Mouse (Mus musculus): ENCODE data around the gene Tmem92. TPM values are rescaled to one million over a fixed set of nuclear protein-coding genes. Genes with fewer than 3 reads are reported as not detected.

Gene Tmem92
- polyA plus RNA-seq, 1 experiment = not detected

GRCm38 (mm10) chr11:94759916-94760315 is 22.6 kb downstream of the Tmem92 start:
- DNase-seq = no peak
- WGBS = 74% methylated on average over 6 of the region's 6 CpGs
- no peaks in the 10 kb centered on the region for H3K27me3 ChIP-seq (replicated peaks; ENCODE audit: control insufficient read depth, insufficient read depth, low read length)
- no peaks in the 10 kb centered on the region for H3K36me3 ChIP-seq (ENCODE audit: control insufficient read depth, insufficient read depth, low read length)
- no peak for TF ChIP-seq CTCF (conservative IDR thresholded peaks at IDR 0.05; ENCODE audit: insufficient read depth, insufficient read length, low read depth, low read length)
- TF ChIP-seq POLR2A (IDR thresholded peaks at IDR 0.05; ENCODE audit: low read depth, low read length) = no peak
- no peak overlapping the region for H3K4me3 ChIP-seq (ENCODE audit: insufficient read depth, low read depth, low read length)
- no peak overlapping the region for H3K27ac ChIP-seq (ENCODE audit: insufficient read depth, low read depth, low read length)
- no peaks in the 10 kb centered on the region for H3K4me1 ChIP-seq (ENCODE audit: control insufficient read depth, insufficient read depth, low read length)

- no peak overlapping the region for H3K4me3 ChIP-seq (ENCODE audit: insufficient read depth, low read depth, low read length)
- no peaks in the 10 kb centered on the region for H3K27me3 ChIP-seq (replicated peaks; ENCODE audit: control insufficient read depth, insufficient read depth, low read length)
- 48% methylated on average over 2 of the region's 2 CpGs for WGBS
- no peak for TF ChIP-seq POLR2A (IDR thresholded peaks at IDR 0.05; ENCODE audit: low read depth, low read length)
- TF ChIP-seq CTCF (conservative IDR thresholded peaks at IDR 0.05; ENCODE audit: insufficient read depth, insufficient read length, low read depth, low read length) = no peak
- H3K4me1 ChIP-seq (ENCODE audit: control insufficient read depth, insufficient read depth, low read length) = no peaks in the 10 kb centered on the region
- no peaks in the 10 kb centered on the region for H3K36me3 ChIP-seq (ENCODE audit: control insufficient read depth, insufficient read depth, low read length)
- H3K27ac ChIP-seq (ENCODE audit: insufficient read depth, low read depth, low read length) = no peak overlapping the region
- DNase-seq = no peak
Observed at GRCm38 (mm10) chr11:94752946-94753713, 29.4 kb downstream of the Tmem92 start.

- Histone ChIP-seq H3K4me3 (ENCODE audit: insufficient read depth, low read depth, low read length) (no peak within 1 kb of the TSS), H3K27ac (ENCODE audit: insufficient read depth, low read depth, low read length) (no peak within 1 kb of the TSS), H3K27me3 (replicated peaks; ENCODE audit: control insufficient read depth, insufficient read depth, low read length) (no peaks in the 10 kb centered on the region), H3K36me3 (ENCODE audit: control insufficient read depth, insufficient read depth, low read length) (no peaks in the 10 kb centered on the region), H3K4me1 (ENCODE audit: control insufficient read depth, insufficient read depth, low read length) (no peaks in the 10 kb centered on the region)
- 87% methylated on average over 29 of the region's 29 CpGs for WGBS
- no peak for TF ChIP-seq CTCF (conservative IDR thresholded peaks at IDR 0.05; ENCODE audit: insufficient read depth, insufficient read length, low read depth, low read length)
- no peak for TF ChIP-seq POLR2A (IDR thresholded peaks at IDR 0.05; ENCODE audit: low read depth, low read length)
- no peak for DNase-seq
Observed at GRCm38 (mm10) chr11:94741732-94742272, 40.7 kb downstream of the Tmem92 start, which contains the start of gene Cdc34b. TSS of gene Cdc34b (plus strand) at chr11:94741782.

- H3K27ac ChIP-seq (ENCODE audit: insufficient read depth, low read depth, low read length) = no peak overlapping the region
- 78% methylated on average over 2 of the region's 2 CpGs for WGBS
- no peaks in the 10 kb centered on the region for H3K27me3 ChIP-seq (replicated peaks; ENCODE audit: control insufficient read depth, insufficient read depth, low read length)
- no peak overlapping the region for H3K4me3 ChIP-seq (ENCODE audit: insufficient read depth, low read depth, low read length)
- no peaks in the 10 kb centered on the region for H3K4me1 ChIP-seq (ENCODE audit: control insufficient read depth, insufficient read depth, low read length)
- TF ChIP-seq POLR2A (IDR thresholded peaks at IDR 0.05; ENCODE audit: low read depth, low read length) (no peak), CTCF (conservative IDR thresholded peaks at IDR 0.05; ENCODE audit: insufficient read depth, insufficient read length, low read depth, low read length) (no peak)
- no peak for DNase-seq
- H3K36me3 ChIP-seq (ENCODE audit: control insufficient read depth, insufficient read depth, low read length) = no peaks in the 10 kb centered on the region
Observed at GRCm38 (mm10) chr11:94735746-94736145, 46.8 kb downstream of the Tmem92 start.

- H3K4me3 ChIP-seq (ENCODE audit: insufficient read depth, low read depth, low read length) = no peak overlapping the region
- no peak overlapping the region for H3K27ac ChIP-seq (ENCODE audit: insufficient read depth, low read depth, low read length)
- no peaks in the 10 kb centered on the region for H3K4me1 ChIP-seq (ENCODE audit: control insufficient read depth, insufficient read depth, low read length)
- TF ChIP-seq POLR2A (IDR thresholded peaks at IDR 0.05; ENCODE audit: low read depth, low read length) (no peak), CTCF (conservative IDR thresholded peaks at IDR 0.05; ENCODE audit: insufficient read depth, insufficient read length, low read depth, low read length) (peak; percentile 63)
- WGBS = 29% methylated on average over 8 of the region's 8 CpGs
- no peaks in the 10 kb centered on the region for H3K27me3 ChIP-seq (replicated peaks; ENCODE audit: control insufficient read depth, insufficient read depth, low read length)
- peak; percentile 56 for DNase-seq
- no peaks in the 10 kb centered on the region for H3K36me3 ChIP-seq (ENCODE audit: control insufficient read depth, insufficient read depth, low read length)
Observed at GRCm38 (mm10) chr11:94732773-94733172, 49.7 kb downstream of the Tmem92 start.

GRCm38 (mm10) chr11:94731229-94731628 is 51.3 kb downstream of the Tmem92 start:
- WGBS = 91% methylated on average over 12 of the region's 12 CpGs
- no peak for DNase-seq
- H3K27me3 ChIP-seq (replicated peaks; ENCODE audit: control insufficient read depth, insufficient read depth, low read length) = no peaks in the 10 kb centered on the region

GRCm38 (mm10) chr11:94730261-94730660 is 52.2 kb downstream of the Tmem92 start:
- peak; percentile 62 for DNase-seq
- 22% methylated on average over 5 of the region's 5 CpGs for WGBS
- no peaks in the 10 kb centered on the region for H3K36me3 ChIP-seq (ENCODE audit: control insufficient read depth, insufficient read depth, low read length)
- H3K4me1 ChIP-seq (ENCODE audit: control insufficient read depth, insufficient read depth, low read length) = no peaks in the 10 kb centered on the region
- H3K4me3 ChIP-seq (ENCODE audit: insufficient read depth, low read depth, low read length) = no peak overlapping the region
- TF ChIP-seq POLR2A (IDR thresholded peaks at IDR 0.05; ENCODE audit: low read depth, low read length) (no peak), CTCF (conservative IDR thresholded peaks at IDR 0.05; ENCODE audit: insufficient read depth, insufficient read length, low read depth, low read length) (peak; percentile 68)
- no peaks in the 10 kb centered on the region for H3K27me3 ChIP-seq (replicated peaks; ENCODE audit: control insufficient read depth, insufficient read depth, low read length)
- no peak overlapping the region for H3K27ac ChIP-seq (ENCODE audit: insufficient read depth, low read depth, low read length)

More at GRCm38 (mm10) chr11:94731229-94731628, 51.3 kb downstream of the Tmem92 start:
- no peak overlapping the region for H3K27ac ChIP-seq (ENCODE audit: insufficient read depth, low read depth, low read length)
- H3K4me1 ChIP-seq (ENCODE audit: control insufficient read depth, insufficient read depth, low read length) = no peaks in the 10 kb centered on the region
- no peaks in the 10 kb centered on the region for H3K36me3 ChIP-seq (ENCODE audit: control insufficient read depth, insufficient read depth, low read length)
- no peak overlapping the region for H3K4me3 ChIP-seq (ENCODE audit: insufficient read depth, low read depth, low read length)
- TF ChIP-seq CTCF (conservative IDR thresholded peaks at IDR 0.05; ENCODE audit: insufficient read depth, insufficient read length, low read depth, low read length) (no peak), POLR2A (IDR thresholded peaks at IDR 0.05; ENCODE audit: low read depth, low read length) (no peak)

All from kidney, adult 2 months (tissue).